ENCODE assay signal across 32 mouse cellular contexts in the genomic region with DNA sequence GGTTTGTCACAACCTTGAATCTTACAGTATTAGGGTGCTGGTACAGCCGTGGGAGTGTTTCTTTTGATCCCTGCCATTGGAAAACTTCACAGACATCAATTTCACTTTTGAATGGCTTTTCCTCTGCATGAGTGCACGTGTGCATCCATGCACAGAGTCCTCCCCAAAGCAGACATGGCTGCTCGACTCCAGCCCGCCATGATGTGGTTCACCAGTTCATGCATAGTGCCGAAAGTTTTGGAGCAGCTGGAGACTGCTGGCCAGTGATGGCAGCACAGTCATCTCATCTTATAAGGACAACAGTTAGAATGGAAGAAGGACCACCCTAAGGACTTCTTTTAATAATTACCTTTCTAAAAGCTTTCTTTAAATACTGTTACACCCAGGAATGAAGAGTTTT.
"Had no signal": no experiment of that assay in that cellular context is flagged by ENCODE, and none has a peak within 500 bp of the region (broad histone marks: within the 10 kb centered on the region; RNA-seq: fewer than 3 reads in every experiment).

No protein-coding gene starts in this region.

- H3K4me3 ChIP-seq: limb, embryonic 10.5 days; limb, embryonic 12.5 days; limb, embryonic 13.5 days; limb, embryonic 15.5 days; liver, embryonic 12.5 days; liver, embryonic 13.5 days; liver, embryonic 15.5 days; lung, embryonic 15.5 days; megakaryocyte, embryonic 14.5 days; midbrain, embryonic 10.5 days; midbrain, embryonic 12.5 days; midbrain, embryonic 13.5 days; midbrain, embryonic 15.5 days; myocyte; neural tube, embryonic 12.5 days had no signal

- H3K27ac ChIP-seq: limb, embryonic 10.5 days; limb, embryonic 12.5 days; limb, embryonic 13.5 days; limb, embryonic 15.5 days; liver, embryonic 12.5 days; liver, embryonic 13.5 days; liver, embryonic 14.5 days; liver, embryonic 15.5 days; lung, embryonic 15.5 days; macrophage; midbrain, embryonic 10.5 days; midbrain, embryonic 12.5 days; midbrain, embryonic 13.5 days; midbrain, embryonic 15.5 days; neural tube, embryonic 12.5 days had no signal

- H3K4me2 ChIP-seq: limb, embryonic 12.5 days; limb, embryonic 13.5 days; limb, embryonic 15.5 days; liver, embryonic 11.5 days; liver, embryonic 12.5 days; liver, embryonic 13.5 days; liver, embryonic 15.5 days; lung, embryonic 14.5 days; lung, embryonic 15.5 days; midbrain, embryonic 11.5 days; midbrain, embryonic 12.5 days; midbrain, embryonic 13.5 days; midbrain, embryonic 15.5 days; neural tube, embryonic 12.5 days had no signal

- H3K9me3 ChIP-seq: limb, embryonic 10.5 days; limb, embryonic 13.5 days; limb, embryonic 15.5 days; liver, embryonic 12.5 days; liver, embryonic 13.5 days; liver, embryonic 15.5 days; lung, embryonic 15.5 days; megakaryocyte, embryonic 14.5 days; midbrain, embryonic 10.5 days; midbrain, embryonic 12.5 days; neural tube, embryonic 12.5 days had no signal

- H3K4me1 ChIP-seq: limb, embryonic 10.5 days; limb, embryonic 12.5 days; limb, embryonic 13.5 days; limb, embryonic 15.5 days; liver, embryonic 12.5 days; liver, embryonic 13.5 days; liver, embryonic 15.5 days; lung, embryonic 15.5 days; midbrain, embryonic 10.5 days; midbrain, embryonic 12.5 days; midbrain, embryonic 13.5 days; midbrain, embryonic 15.5 days; neural tube, embryonic 12.5 days had no signal

- H3K9ac ChIP-seq: limb, embryonic 12.5 days; limb, embryonic 13.5 days; limb, embryonic 15.5 days; liver, embryonic 12.5 days; liver, embryonic 13.5 days; liver, embryonic 14.5 days; liver, embryonic 15.5 days; liver, postnatal 0 days; lung, embryonic 14.5 days; lung, embryonic 15.5 days; midbrain, embryonic 12.5 days; midbrain, embryonic 13.5 days; midbrain, embryonic 15.5 days; neural tube, embryonic 12.5 days had no signal

- DNase-seq: left cerebral cortex, postnatal 4 days; liver; liver, embryonic 13.5 days; liver, postnatal 0 days; lung, adult 18-20 months; lung, adult 2 months; lung, embryonic 14.5 days; lung, postnatal 10 days; lung, postnatal 14 days; lung, postnatal 36 days; lung, postnatal 4 days; midbrain, embryonic 14.5 days had no signal

- H3K36me3 ChIP-seq: limb, embryonic 10.5 days; limb, embryonic 12.5 days; limb, embryonic 13.5 days; limb, embryonic 15.5 days; liver, embryonic 12.5 days; liver, embryonic 13.5 days; liver, embryonic 15.5 days; lung, embryonic 15.5 days; midbrain, embryonic 10.5 days; midbrain, embryonic 12.5 days; midbrain, embryonic 13.5 days; midbrain, embryonic 15.5 days; neural tube, embryonic 12.5 days had no signal

- ATAC-seq: liver, embryonic 12.5 days; liver, postnatal 0 days; lung, postnatal 0 days; midbrain, embryonic 13.5 days; midbrain, embryonic 15.5 days; midbrain, embryonic 16.5 days had no signal

- H3K27me3 ChIP-seq: limb, embryonic 12.5 days; limb, embryonic 13.5 days; limb, embryonic 15.5 days; liver, embryonic 12.5 days; liver, embryonic 13.5 days; liver, embryonic 15.5 days; lung, embryonic 15.5 days; megakaryocyte, embryonic 14.5 days; midbrain, embryonic 12.5 days; midbrain, embryonic 13.5 days; midbrain, embryonic 15.5 days; neural tube, embryonic 12.5 days had no signal
